Mouse (Mus musculus) forebrain, embryonic 13.5 days (tissue): Measurements from ENCODE around the gene Ppp1r12c. TPM values are rescaled to one million over a fixed set of nuclear protein-coding genes. Genes with fewer than 3 reads are reported as not detected.

Experiments used
- ATAC-seq: fragments of 200-750 bp; cut with Nextera tagmentation; 2 replicates; pipeline ENCODE4 v1.8.0; 2017
- H3K27ac ChIP-seq: fragments of 300-500 bp; sonication (generic); 2 replicates; pipeline ENCODE4 v1.5.1; 2015; ENCODE audit warnings: inconsistent platforms, mild to moderate bottlenecking, moderate library complexity
- H3K27me3 ChIP-seq: fragments of 300-500 bp; sonication (generic); 2 replicates; pipeline ENCODE4 v1.6.1; 2015; ENCODE audit warnings: mild to moderate bottlenecking, inconsistent platforms
- H3K36me3 ChIP-seq: fragments of 300-500 bp; sonication (generic); 2 replicates; pipeline ENCODE4 v1.6.1; 2015; ENCODE audit warnings: mild to moderate bottlenecking, inconsistent platforms; ENCODE audit not compliant: poor library complexity, severe bottlenecking
- H3K4me1 ChIP-seq: fragments of 300-500 bp; sonication (generic); 2 replicates; pipeline ENCODE4 v1.6.1; 2015; ENCODE audit warnings: inconsistent platforms
- H3K4me2 ChIP-seq: fragments of 300-500 bp; sonication (generic); 2 replicates; pipeline ENCODE4 v1.6.1; 2015; ENCODE audit warnings: inconsistent platforms, mild to moderate bottlenecking, moderate library complexity
- H3K4me3 ChIP-seq: fragments of 300-500 bp; sonication (generic); 2 replicates; pipeline ENCODE4 v1.5.1; 2015; ENCODE audit warnings: mild to moderate bottlenecking, inconsistent platforms
- H3K9ac ChIP-seq: fragments of 300-500 bp; sonication (generic); 2 replicates; pipeline ENCODE4 v1.6.1; 2015; ENCODE audit warnings: mild to moderate bottlenecking, inconsistent platforms
- H3K9me3 ChIP-seq: fragments of 300-500 bp; sonication (generic); replicated peaks from 2 replicates; pipeline ENCODE4 v1.6.1; 2016; ENCODE audit warnings: inconsistent platforms
- WGBS: fragments of 180-500 bp; shearing (Covaris S2); methylation state at CpG from one replicate; pipeline ENCODE4 v1.1.7; 2015; 5-methylcytosine and 5-hydroxymethylcytosine counted together
- microRNA-seq: library from miRNA; unstranded; fragments of <30 nt; microRNA quantifications from one replicate; pipeline ENCODE4, GENCODE M21; 2016
- polyA plus RNA-seq: library from polyadenylated mRNA; unstranded; fragments of >200 nt; fragmentation: Nextera tagmentation; extraction: Ambion mirVana; gene quantifications from 2 replicates; pipeline ENCODE4 v1.2.1, GENCODE M21; 2015

Gene Ppp1r12c
- polyA plus RNA-seq, 1 experiment from 2014 or later = 33.8 TPM

GRCm38 (mm10) chr7:4447138-4447537 lies 54.3 kb downstream of the Ppp1r12c start:
- WGBS = 3% methylated on average over 1 of the region's 1 CpGs
- H3K4me3 ChIP-seq = no peak overlapping the region
- H3K4me1 ChIP-seq = peaks cover 6% of the 10 kb centered on the region
- H3K9ac ChIP-seq = no peak overlapping the region
- no peaks in the 10 kb centered on the region for H3K9me3 ChIP-seq
- no peak for ATAC-seq
- no peak overlapping the region for H3K27ac ChIP-seq
- H3K4me2 ChIP-seq = no peak overlapping the region
- peaks cover 18% of the 10 kb centered on the region for H3K36me3 ChIP-seq
- no peaks in the 10 kb centered on the region for H3K27me3 ChIP-seq

GRCm38 (mm10) chr7:4445216-4445791 lies 56.2 kb downstream of the Ppp1r12c start, which contains the start of gene Rdh13:
TSS of gene Rdh13 (minus strand) at chr7:4445649.
- ATAC-seq = peak; percentile 97
- peak within 1 kb of the TSS; percentile 78 for H3K9ac ChIP-seq
- H3K27ac ChIP-seq = peak within 1 kb of the TSS; percentile 44; the same call in 1 of the 2 replicates
- peaks cover 6% of the 10 kb centered on the region for H3K4me1 ChIP-seq
- no peaks in the 10 kb centered on the region for H3K9me3 ChIP-seq
- H3K4me3 ChIP-seq = peak within 1 kb of the TSS; percentile 80
- no peaks in the 10 kb centered on the region for H3K27me3 ChIP-seq
- H3K4me2 ChIP-seq = peak within 1 kb of the TSS; percentile 73
- peaks cover 37% of the 10 kb centered on the region for H3K36me3 ChIP-seq
- under 1% methylated on average over 35 of the region's 35 CpGs for WGBS

GRCm38 (mm10) chr7:4440549-4440948 lies 60.9 kb downstream of the Ppp1r12c start:
- no peak overlapping the region for H3K4me2 ChIP-seq
- no peaks in the 10 kb centered on the region for H3K9me3 ChIP-seq
- H3K4me1 ChIP-seq = peaks cover 6% of the 10 kb centered on the region
- WGBS = 92% methylated on average over 10 of the region's 10 CpGs
- H3K27ac ChIP-seq = no peak overlapping the region
- no peaks in the 10 kb centered on the region for H3K27me3 ChIP-seq
- ATAC-seq = no peak
- no peak overlapping the region for H3K4me3 ChIP-seq
- no peak overlapping the region for H3K9ac ChIP-seq
- peaks cover 73% of the 10 kb centered on the region for H3K36me3 ChIP-seq

- no peaks in the 10 kb centered on the region for H3K27me3 ChIP-seq
- H3K36me3 ChIP-seq = peaks cover 88% of the 10 kb centered on the region
Observed at GRCm38 (mm10) chr7:4437721-4438120, 63.8 kb downstream of the Ppp1r12c start.

GRCm38 (mm10) chr7:4432026-4432425 lies 69.5 kb downstream of the Ppp1r12c start:
- no peak overlapping the region for H3K9ac ChIP-seq
- no peaks in the 10 kb centered on the region for H3K27me3 ChIP-seq
- no peaks in the 10 kb centered on the region; the same call in 1 of the 2 replicates for H3K9me3 ChIP-seq
- H3K4me3 ChIP-seq = no peak overlapping the region
- no peaks in the 10 kb centered on the region for H3K4me1 ChIP-seq
- 92% methylated on average over 8 of the region's 8 CpGs for WGBS
- ATAC-seq = no peak
- H3K36me3 ChIP-seq = peaks cover 92% of the 10 kb centered on the region
- H3K4me2 ChIP-seq = no peak overlapping the region
- H3K27ac ChIP-seq = no peak overlapping the region

More at GRCm38 (mm10) chr7:4437721-4438120, 63.8 kb downstream of the Ppp1r12c start:
- Histone ChIP-seq H3K4me1 (no peaks in the 10 kb centered on the region), H3K4me2 (no peak overlapping the region), H3K9me3 (no peaks in the 10 kb centered on the region), H3K27ac (no peak overlapping the region), H3K9ac (no peak overlapping the region), H3K4me3 (no peak overlapping the region)
- 87% methylated on average over 2 of the region's 2 CpGs for WGBS
- ATAC-seq = no peak

- Histone ChIP-seq H3K27ac (no peak overlapping the region), H3K36me3 (peaks cover 92% of the 10 kb centered on the region), H3K4me1 (no peaks in the 10 kb centered on the region), H3K9me3 (no peaks in the 10 kb centered on the region; the same call in 1 of the 2 replicates), H3K9ac (no peak overlapping the region), H3K4me3 (no peak overlapping the region), H3K27me3 (no peaks in the 10 kb centered on the region), H3K4me2 (no peak overlapping the region)
- no peak for ATAC-seq
- WGBS = 81% methylated on average over 6 of the region's 6 CpGs
Observed at GRCm38 (mm10) chr7:4431548-4431947, 69.9 kb downstream of the Ppp1r12c start.

Small RNA genes lying within 50 kb of the gene (microRNA-seq; reads per million reads assigned to microRNA genes)
- not detected for gene Gm24605

Other genes with a start within 250 kb of the Ppp1r12c start
- gene Ncr1, start 164.0 kb downstream of the Ppp1r12c start, polyA plus RNA-seq = not detected in 2 replicates
- gene Gp6, start 103.9 kb downstream of the Ppp1r12c start, polyA plus RNA-seq = 0.05 TPM in 2 replicates
- gene Rdh13, start 56.0 kb downstream of the Ppp1r12c start, polyA plus RNA-seq = 30.5 and 33.6 TPM in 2 replicates
- gene Eps8l1, start 41.0 kb downstream of the Ppp1r12c start, polyA plus RNA-seq = 4.0 and 5.7 TPM in 2 replicates
- gene Tnnt1, start 14.7 kb upstream of the Ppp1r12c start, polyA plus RNA-seq = 3.9 and 5.7 TPM in 2 replicates
- 0.89 and 4.9 TPM in 2 replicates for gene Tnni3, start 22.5 kb upstream of the Ppp1r12c start, polyA plus RNA-seq
- 1.4 and 2.0 TPM in 2 replicates for gene Dnaaf3, start 30.8 kb upstream of the Ppp1r12c start, polyA plus RNA-seq
- 64.0 and 86.3 TPM in 2 replicates for gene Syt5, start 45.9 kb upstream of the Ppp1r12c start, polyA plus RNA-seq
- gene Ptprh, start 102.4 kb upstream of the Ppp1r12c start, polyA plus RNA-seq = 0.09 and 0.13 TPM in 2 replicates
- gene Tmem86b, start 129.7 kb upstream of the Ppp1r12c start, polyA plus RNA-seq = 2.9 and 3.3 TPM in 2 replicates
- gene Ppp6r1, start 157.3 kb upstream of the Ppp1r12c start, polyA plus RNA-seq = 7.8 and 8.1 TPM in 2 replicates
- 117 and 125 TPM in 2 replicates for gene Hspbp1, start 183.4 kb upstream of the Ppp1r12c start, polyA plus RNA-seq
- 6.1 and 6.5 TPM in 2 replicates for gene Brsk1, start 188.9 kb upstream of the Ppp1r12c start, polyA plus RNA-seq
- 0.27 and 0.29 TPM in 2 replicates for gene Tmem150b, start 223.6 kb upstream of the Ppp1r12c start, polyA plus RNA-seq
- 75.3 and 84.3 TPM in 2 replicates for gene Kmt5c, start 238.4 kb upstream of the Ppp1r12c start, polyA plus RNA-seq